Mouse (Mus musculus) lung, embryonic 16.5 days (tissue): ENCODE data around the gene Lmna. TPM values are rescaled to one million over a fixed set of nuclear protein-coding genes. Genes with fewer than 3 reads are reported as not detected.

ENCODE experiments used
- ATAC-seq: fragments of 200-750 bp; cut with Nextera tagmentation; 2 replicates; pipeline ENCODE4 v1.8.0; 2017; ENCODE audit warnings: low read depth, mild to moderate bottlenecking, moderate library complexity
- H3K27ac ChIP-seq: fragments of 300-500 bp; sonication (generic); 2 replicates; pipeline ENCODE4 v1.5.1; 2014; ENCODE audit warnings: mild to moderate bottlenecking, control low read depth, low read length
- H3K27me3 ChIP-seq: fragments of 300-500 bp; sonication (generic); 2 replicates; pipeline ENCODE4 v1.6.1; 2014; ENCODE audit warnings: low read depth, low read length, mixed read lengths; ENCODE audit not compliant: control insufficient read depth, insufficient read depth
- H3K36me3 ChIP-seq: fragments of 300-500 bp; sonication (generic); 2 replicates; pipeline ENCODE4 v1.6.1; 2014; ENCODE audit warnings: low read length; ENCODE audit not compliant: control insufficient read depth, insufficient read depth
- H3K4me1 ChIP-seq: fragments of 300-500 bp; sonication (generic); replicated peaks from 2 replicates; pipeline ENCODE4 v1.6.1; 2014; ENCODE audit warnings: low read length, mixed read lengths; ENCODE audit not compliant: control insufficient read depth, insufficient read depth
- H3K4me2 ChIP-seq: fragments of 300-500 bp; sonication (generic); 2 replicates; pipeline ENCODE4 v1.6.1; 2014; ENCODE audit warnings: low read depth, low read length, control low read depth
- H3K4me3 ChIP-seq: fragments of 300-500 bp; sonication (generic); 2 replicates; pipeline ENCODE4 v1.5.1; 2014; ENCODE audit warnings: mild to moderate bottlenecking, low read length, control low read depth
- H3K9ac ChIP-seq: fragments of 300-500 bp; sonication (generic); 2 replicates; pipeline ENCODE4 v1.6.1; 2014; ENCODE audit warnings: low read length, control low read depth
- H3K9me3 ChIP-seq: fragments of 300-500 bp; sonication (generic); 2 replicates; pipeline ENCODE4 v1.6.1; 2016; ENCODE audit warnings: low read length; ENCODE audit not compliant: control insufficient read depth
- WGBS: fragments of 180-500 bp; shearing (Covaris S2); extraction: QIAGEN DNeasy Blood & Tissue Kit; methylation state at CpG from one replicate; pipeline ENCODE4 v1.1.7; 2014; 5-methylcytosine and 5-hydroxymethylcytosine counted together
- polyA plus RNA-seq: library from polyadenylated mRNA; unstranded; fragments of >200 nt; fragmentation: Nextera tagmentation; extraction: Ambion mirVana; gene quantifications from 2 replicates; pipeline ENCODE4 v1.2.1, GENCODE M21; 2015

Lmna gene
- polyA plus RNA-seq, 1 experiment from 2014 or later = 150 TPM

- ATAC-seq = no peak
- Histone ChIP-seq H3K4me1 (peaks cover 12% of the 10 kb centered on the region), H3K27me3 (peaks cover 3% of the 10 kb centered on the region; the same call in 1 of the 2 replicates), H3K36me3 (no peaks in the 10 kb centered on the region), H3K9ac (no peak overlapping the region), H3K4me3 (no peak overlapping the region), H3K27ac (no peak overlapping the region), H3K9me3 (no peaks in the 10 kb centered on the region), H3K4me2 (no peak overlapping the region)
- WGBS = 2% methylated on average over 14 of the region's 14 CpGs
Measured at GRCm38 (mm10) chr3:88458778-88459219, 51.0 kb downstream of the Lmna start.

DNA sequence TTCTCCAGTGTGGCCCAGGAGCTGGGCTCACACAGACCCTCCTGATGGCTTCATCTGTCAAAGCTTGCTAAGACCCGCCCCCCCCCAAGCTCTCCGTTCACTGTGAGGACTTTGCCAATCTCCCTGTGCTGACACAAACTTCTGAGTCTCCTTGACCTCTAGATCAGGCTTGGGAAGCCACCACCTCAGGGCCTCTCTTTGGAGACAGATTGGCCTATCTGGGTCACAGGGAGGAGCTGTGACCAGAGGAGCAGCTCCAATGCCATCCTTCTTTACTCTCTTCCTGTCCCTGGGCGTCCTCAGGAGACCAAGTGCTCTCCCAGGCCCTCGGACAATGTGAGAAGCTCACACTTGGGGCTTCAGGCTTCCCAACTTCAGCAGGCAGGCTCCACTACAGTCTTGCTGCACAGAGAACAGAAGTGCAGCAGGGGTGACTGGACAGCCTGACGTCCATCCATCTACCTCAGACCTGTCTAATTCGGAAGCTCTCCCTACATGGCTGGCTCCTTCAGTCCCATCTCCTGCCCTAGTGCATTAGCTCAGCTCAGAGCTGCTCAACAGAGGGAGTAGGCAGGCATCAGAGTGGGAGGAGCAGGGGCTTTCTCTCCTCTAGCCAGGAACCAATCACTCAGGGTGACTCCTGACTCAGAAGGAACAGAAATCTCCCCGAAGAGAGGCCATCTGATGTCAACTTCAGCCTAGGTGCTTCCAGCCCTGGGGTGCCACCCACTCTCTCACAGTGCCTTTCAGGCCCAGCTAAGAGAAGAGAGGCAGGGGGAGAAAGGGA is 52.8 kb downstream of the Lmna start:
- WGBS = 57% methylated on average over 7 of the region's 7 CpGs

DNA sequence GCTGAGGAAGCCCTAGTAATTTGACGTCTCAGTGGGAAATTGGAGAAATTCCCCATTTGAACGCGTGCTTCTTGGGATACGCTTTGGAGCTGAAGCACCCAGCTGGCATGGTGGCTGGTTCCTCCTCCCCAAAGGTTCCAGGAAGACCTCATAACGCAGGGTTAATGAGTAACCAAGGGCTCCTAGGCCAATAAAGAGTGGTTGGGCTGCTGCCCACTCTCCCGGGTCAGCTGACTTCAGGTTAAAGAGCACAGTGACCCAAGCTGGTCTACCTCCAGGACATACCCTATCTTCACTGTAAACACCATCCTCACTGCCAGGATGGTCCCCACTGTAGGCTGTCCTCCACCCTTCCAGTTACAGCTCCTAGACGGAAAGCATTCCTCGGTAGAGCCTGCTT is 53.4 kb downstream of the Lmna start:
- Histone ChIP-seq H3K27ac (no peak overlapping the region), H3K27me3 (peaks cover 3% of the 10 kb centered on the region; the same call in 1 of the 2 replicates), H3K4me3 (no peak overlapping the region), H3K4me2 (no peak overlapping the region), H3K36me3 (no peaks in the 10 kb centered on the region), H3K4me1 (peaks cover 10% of the 10 kb centered on the region), H3K9me3 (no peaks in the 10 kb centered on the region), H3K9ac (no peak overlapping the region)
- ATAC-seq = no peak
- WGBS = 72% methylated on average over 8 of the region's 8 CpGs

More for the DNA sequence above, 52.8 kb downstream of the Lmna start:
- no peak overlapping the region for H3K4me2 ChIP-seq
- H3K4me1 ChIP-seq = peaks cover 12% of the 10 kb centered on the region
- no peak overlapping the region for H3K4me3 ChIP-seq
- peaks cover 3% of the 10 kb centered on the region; the same call in 1 of the 2 replicates for H3K27me3 ChIP-seq
- H3K9ac ChIP-seq = no peak overlapping the region
- no peaks in the 10 kb centered on the region for H3K9me3 ChIP-seq
- ATAC-seq = no peak
- H3K36me3 ChIP-seq = no peaks in the 10 kb centered on the region
- no peak overlapping the region for H3K27ac ChIP-seq

GRCm38 (mm10) chr3:88455588-88456264 is 54.0 kb downstream of the Lmna start:
- Histone ChIP-seq H3K4me3 (no peak overlapping the region), H3K36me3 (no peaks in the 10 kb centered on the region), H3K27me3 (peaks cover 3% of the 10 kb centered on the region; the same call in 1 of the 2 replicates), H3K9ac (peak overlapping the region; percentile 32; the same call in 1 of the 2 replicates), H3K9me3 (no peaks in the 10 kb centered on the region), H3K27ac (peak overlapping the region; percentile 48; the same call in 1 of the 2 replicates), H3K4me1 (peaks cover 6% of the 10 kb centered on the region; the same call in 1 of the 2 replicates), H3K4me2 (peak overlapping the region; percentile 3; the same call in 1 of the 2 replicates)
- peak; percentile 55 for ATAC-seq
- 67% methylated on average over 18 of the region's 18 CpGs for WGBS

DNA sequence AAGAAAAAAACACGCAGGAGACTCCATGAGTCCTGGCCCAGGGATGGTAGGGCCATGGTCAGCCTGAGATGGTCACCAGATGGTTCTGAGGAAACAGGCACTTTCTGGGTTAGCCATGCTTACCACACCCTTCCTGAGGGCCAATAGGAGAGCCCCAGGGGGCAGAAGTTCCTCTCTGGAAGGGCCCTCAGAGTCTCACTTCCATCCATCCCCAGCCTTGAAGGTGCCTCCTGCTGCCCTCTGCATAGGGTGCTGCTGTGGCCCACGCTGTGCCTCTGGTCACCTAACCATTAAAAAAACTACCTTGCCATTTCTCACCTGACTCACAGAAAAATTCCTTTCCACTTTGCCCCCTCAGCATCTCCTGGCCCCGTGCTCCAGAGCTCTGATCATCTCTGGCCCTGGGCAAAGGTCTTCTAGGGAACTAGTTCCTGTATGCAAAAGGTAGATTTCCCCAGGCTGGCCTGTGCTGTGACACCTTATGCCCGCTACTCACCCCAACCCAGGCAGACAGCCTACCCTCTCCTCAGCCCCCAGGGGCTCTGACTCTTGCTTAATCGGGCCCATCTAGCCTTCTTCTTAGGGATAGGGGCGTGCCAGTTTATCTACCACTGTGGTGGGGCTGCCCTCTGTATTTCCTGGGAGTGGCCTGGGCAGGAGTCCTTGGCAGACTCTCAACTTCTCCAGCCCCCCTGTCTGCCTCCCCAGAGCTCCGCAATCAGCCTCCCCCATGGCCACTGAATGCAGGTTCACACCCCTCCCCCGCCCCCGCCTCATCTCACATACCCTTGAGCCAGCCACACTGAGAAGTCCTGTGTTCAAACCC is 54.8 kb downstream of the Lmna start:
- Histone ChIP-seq H3K4me1 (peaks cover 6% of the 10 kb centered on the region; the same call in 1 of the 2 replicates), H3K9me3 (no peaks in the 10 kb centered on the region), H3K9ac (peak overlapping the region; percentile 32; the same call in 1 of the 2 replicates), H3K27ac (peak overlapping the region; percentile 48; the same call in 1 of the 2 replicates), H3K4me3 (no peak overlapping the region), H3K4me2 (peak overlapping the region; percentile 3; the same call in 1 of the 2 replicates), H3K36me3 (no peaks in the 10 kb centered on the region), H3K27me3 (peaks cover 3% of the 10 kb centered on the region; the same call in 1 of the 2 replicates)
- ATAC-seq = peak; percentile 54
- 42% methylated on average over 9 of the region's 9 CpGs for WGBS

DNA sequence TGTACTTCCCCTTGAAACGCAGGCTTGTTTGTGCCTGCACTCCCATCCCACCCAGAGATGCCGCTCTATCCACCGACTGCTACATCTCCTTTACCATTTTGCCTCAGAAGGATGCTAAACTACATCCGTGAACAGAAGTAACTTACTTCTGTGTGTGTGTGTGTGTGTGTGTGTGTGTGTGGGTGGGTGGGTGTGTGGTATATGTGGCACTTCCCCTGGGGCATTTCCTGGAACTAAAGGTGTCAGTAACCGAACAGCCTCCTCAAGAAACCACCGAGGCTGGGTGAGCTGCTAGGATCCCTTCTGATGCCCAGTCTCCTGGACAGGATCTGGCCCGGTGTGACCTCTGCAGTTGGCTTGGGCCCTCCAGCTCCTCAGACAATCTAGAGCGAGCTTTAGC is 55.8 kb downstream of the Lmna start:
- Histone ChIP-seq H3K4me2 (no peak overlapping the region), H3K4me3 (no peak overlapping the region), H3K27ac (no peak overlapping the region), H3K9ac (no peak overlapping the region), H3K36me3 (no peaks in the 10 kb centered on the region), H3K27me3 (peaks cover 1% of the 10 kb centered on the region; the same call in 1 of the 2 replicates), H3K9me3 (no peaks in the 10 kb centered on the region), H3K4me1 (peaks cover 9% of the 10 kb centered on the region; the same call in 1 of the 2 replicates)
- WGBS = 66% methylated on average over 8 of the region's 8 CpGs
- ATAC-seq = no peak

- WGBS = 35% methylated on average over 8 of the region's 8 CpGs
Measured at GRCm38 (mm10) chr3:88453369-88453768, 56.4 kb downstream of the Lmna start.

GRCm38 (mm10) chr3:88452716-88453115 is 57.0 kb downstream of the Lmna start:
- Histone ChIP-seq H3K27ac (no peak overlapping the region), H3K27me3 (no peaks in the 10 kb centered on the region), H3K36me3 (no peaks in the 10 kb centered on the region), H3K9ac (no peak overlapping the region), H3K4me2 (no peak overlapping the region), H3K4me1 (peaks cover 9% of the 10 kb centered on the region; the same call in 1 of the 2 replicates), H3K4me3 (no peak overlapping the region), H3K9me3 (no peaks in the 10 kb centered on the region)
- WGBS = 81% methylated on average over 6 of the region's 6 CpGs
- ATAC-seq = no peak

More at GRCm38 (mm10) chr3:88453369-88453768, 56.4 kb downstream of the Lmna start:
- no peaks in the 10 kb centered on the region for H3K9me3 ChIP-seq
- no peak overlapping the region for H3K4me2 ChIP-seq
- H3K36me3 ChIP-seq = no peaks in the 10 kb centered on the region
- ATAC-seq = no peak
- peaks cover 9% of the 10 kb centered on the region; the same call in 1 of the 2 replicates for H3K4me1 ChIP-seq
- no peak overlapping the region for H3K9ac ChIP-seq
- no peak overlapping the region for H3K27ac ChIP-seq
- H3K27me3 ChIP-seq = no peaks in the 10 kb centered on the region
- H3K4me3 ChIP-seq = no peak overlapping the region
